Mouse (Mus musculus): ENCODE measurements around the gene Pla2g2e.
"Not testable (repeated sequence)": the region's sequence is repeated elsewhere in the genome, so short reads cannot be mapped to it uniquely, and the experiment has no call there.

The Pla2g2e gene

DNA sequence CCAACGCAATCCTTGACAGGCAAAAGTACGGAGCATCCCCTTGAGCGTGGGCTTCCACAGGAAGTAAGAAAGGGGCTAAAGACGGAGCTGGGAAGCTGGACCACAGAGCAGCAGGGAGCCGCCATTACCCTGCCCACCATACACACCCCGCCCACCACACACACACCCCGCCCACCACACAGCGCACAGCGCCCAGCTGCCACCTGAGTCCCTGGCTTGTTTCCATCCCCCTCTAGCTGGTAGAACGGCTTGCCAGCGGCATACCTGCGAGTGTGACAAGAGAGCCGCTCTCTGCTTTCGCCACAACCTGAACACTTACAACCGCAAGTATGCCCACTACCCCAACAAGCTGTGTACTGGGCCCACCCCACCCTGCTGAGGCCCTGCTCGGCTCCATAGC is 4.4 kb downstream of the Pla2g2e start:
- DNase-seq (ENCODE audit: low read depth, low spot score): no peak

DNA sequence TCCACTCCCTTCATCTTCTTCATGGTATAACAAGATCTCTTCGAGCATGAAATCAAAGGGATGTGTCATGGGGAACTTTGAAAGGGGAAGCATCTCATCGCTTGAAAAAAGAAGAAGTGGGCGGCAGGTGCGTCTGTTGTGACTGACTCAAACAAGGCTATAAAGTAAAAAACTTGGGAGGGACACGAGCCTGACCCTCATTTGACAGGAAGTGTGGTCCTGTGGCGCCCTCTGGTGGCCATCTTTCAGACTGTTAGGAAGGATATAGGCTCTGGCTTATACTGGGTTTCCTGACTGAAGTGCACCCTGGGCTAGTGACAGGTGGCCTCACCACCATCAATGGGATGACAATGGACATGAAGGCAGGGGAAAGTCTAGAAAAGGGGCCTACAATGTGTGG is 6.5 kb downstream of the Pla2g2e start:
- DNase-seq (ENCODE audit: low read depth, low spot score): peak; percentile 79

DNA sequence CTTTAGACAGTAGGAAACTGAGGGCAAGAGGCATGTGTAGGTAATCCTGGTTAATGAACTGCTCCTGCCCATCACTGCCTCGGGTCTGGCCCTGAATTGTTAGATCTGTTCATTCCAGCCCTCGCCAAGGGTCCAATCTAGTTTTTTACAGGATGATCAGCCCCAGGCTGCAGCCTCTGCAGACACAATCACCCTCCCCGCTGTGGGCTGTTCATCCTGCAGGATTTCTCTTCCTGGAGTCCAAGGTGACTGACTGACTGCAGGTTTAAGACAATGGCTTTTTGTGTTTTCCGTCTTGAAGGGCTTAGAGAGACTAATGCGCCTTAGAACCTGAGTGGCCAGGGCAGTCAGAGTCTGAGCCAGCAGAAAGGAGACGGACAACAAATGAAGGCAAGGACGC is 11.4 kb downstream of the Pla2g2e start:
- DNase-seq (ENCODE audit: low read depth, low spot score): no peak

DNA sequence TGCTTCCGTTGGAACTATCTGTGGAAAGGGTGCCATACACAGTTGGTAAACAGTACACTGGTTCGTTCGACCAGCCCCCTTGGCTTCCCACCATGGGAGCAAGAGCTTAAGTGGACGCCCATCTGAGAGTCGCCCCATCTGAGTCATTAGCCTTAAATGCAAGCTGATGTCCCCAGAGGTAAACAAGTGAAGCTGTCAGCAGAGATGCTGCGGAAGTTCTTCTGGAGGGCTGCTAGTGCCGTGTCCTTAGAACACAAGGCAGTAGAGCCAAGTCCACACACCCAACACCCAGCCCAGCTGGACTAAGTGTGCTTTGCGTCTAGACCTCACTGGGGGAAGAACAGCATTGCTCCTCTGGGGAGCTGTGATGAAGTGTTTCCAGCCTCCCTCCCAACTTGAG is 11.9 kb downstream of the Pla2g2e start:
- DNase-seq (ENCODE audit: low read depth, low spot score): no peak

DNA sequence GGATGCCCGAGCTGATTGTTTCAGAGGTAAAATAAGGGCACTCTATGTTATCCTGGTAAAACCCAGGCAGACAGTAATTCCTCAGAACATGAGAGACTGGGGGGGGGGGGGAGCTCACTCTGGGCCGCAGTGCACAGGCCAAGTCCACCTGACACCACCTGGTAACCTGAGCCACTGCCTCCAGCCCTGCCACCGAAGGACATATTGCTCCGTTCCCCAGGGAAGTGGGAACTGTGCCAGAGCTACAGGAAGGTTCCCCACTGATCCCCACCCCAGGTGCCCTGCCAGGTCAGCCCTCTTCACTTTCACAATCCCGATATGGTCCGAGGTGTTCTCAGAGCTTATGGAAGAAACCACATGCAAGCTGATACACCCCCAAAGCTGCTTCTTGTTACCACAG is 14.9 kb downstream of the Pla2g2e start:
- no peak for DNase-seq (ENCODE audit: low read depth, low spot score)

DNA sequence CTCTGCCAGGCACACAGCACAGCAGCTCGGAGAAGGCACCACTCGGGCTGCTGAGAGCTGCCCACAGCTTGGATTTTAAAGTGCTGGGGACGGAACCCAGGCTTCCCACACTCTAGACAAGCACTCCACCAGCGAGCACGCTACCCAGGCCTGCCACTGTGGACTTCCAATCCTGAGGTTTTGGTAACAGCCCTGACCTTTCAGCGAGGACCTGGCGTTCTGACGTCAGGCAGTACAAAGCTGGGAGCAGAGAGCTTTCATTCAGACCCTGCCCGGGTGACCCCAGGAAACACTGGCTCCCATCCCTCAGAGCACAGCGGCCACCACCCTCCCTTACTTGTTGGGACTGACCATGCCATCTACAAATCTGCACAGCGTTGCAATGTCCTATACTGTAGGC is 16.0 kb downstream of the Pla2g2e start:
- not testable (repeated sequence) for DNase-seq (ENCODE audit: low read depth, low spot score)

GRCm38 (mm10) chr4:138899361-138899760 is 21.6 kb downstream of the Pla2g2e start:
- DNase-seq (ENCODE audit: low read depth, low spot score): no peak

DNA sequence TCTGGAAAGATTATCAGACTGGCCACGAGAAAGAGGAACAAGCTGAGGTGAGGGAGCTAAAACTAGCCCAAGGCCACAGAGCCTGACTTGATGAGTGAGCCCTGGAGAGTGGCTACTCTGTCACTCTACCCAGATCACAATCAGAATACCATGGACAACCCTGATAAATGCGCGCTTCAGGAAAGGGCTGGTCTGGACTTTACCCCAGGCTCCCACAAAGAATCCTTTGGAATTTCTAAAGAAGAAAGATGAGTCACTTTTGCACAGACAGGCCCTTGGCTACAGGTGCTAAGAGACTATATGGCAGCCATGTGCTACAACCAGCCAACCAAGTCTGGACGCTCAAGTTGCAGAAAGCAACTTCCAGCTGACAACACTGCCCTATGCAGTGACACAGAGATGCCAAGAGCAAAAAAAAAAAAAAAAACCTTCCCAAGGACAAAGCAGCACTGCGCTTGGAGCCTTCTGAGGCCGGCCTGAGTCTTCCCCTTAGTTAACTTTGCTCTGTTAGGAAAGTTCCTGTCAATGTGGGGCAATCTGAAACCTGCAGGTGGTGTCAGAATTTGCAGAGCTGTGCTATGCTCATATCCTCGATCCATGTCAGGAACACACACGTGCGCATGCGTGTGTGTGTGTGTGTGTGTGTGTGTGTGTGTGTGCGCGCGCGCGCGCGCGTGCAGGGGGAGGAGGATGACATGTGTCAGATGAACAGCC is 28.0 kb downstream of the Pla2g2e start:
- DNase-seq (ENCODE audit: low read depth, low spot score): no peak

GRCm38 (mm10) chr4:138913141-138913787 is 35.5 kb downstream of the Pla2g2e start:
- DNase-seq (ENCODE audit: low read depth, low spot score): no peak

DNA sequence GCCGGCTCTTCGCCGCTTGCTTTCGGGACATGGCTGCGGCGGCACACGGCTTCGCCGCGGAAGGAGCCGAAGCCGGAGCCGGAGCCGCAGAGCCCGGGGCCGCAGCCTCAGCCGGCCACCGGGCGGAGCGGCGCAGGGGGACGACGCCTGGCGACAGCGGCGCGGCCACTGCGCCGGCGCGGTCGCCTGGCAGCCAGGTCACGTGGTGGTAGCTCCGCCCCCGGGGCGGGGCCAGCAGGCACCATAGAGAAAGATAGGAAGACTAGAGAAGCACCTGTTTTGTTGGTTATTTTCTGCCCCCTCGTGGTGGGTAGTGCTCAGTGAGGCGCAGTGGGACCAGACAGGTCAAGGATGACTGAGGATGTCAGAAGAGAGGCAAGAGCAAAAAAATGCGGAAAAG is 36.1 kb downstream of the Pla2g2e start, which contains the start of gene Otud3:
Otud3 (minus strand) TSS at position 149 of the 400 bp plus-strand sequence.
- DNase-seq (ENCODE audit: low read depth, low spot score): peak; percentile 94

- no peak for DNase-seq (ENCODE audit: low read depth, low spot score)
These were observed 39.5 kb downstream of the Pla2g2e start for GRCm38 (mm10) chr4:138917282-138917681.

- no peak for DNase-seq (ENCODE audit: low read depth, low spot score)
These were observed 43.8 kb downstream of the Pla2g2e start for GRCm38 (mm10) chr4:138921254-138922130.

DNA sequence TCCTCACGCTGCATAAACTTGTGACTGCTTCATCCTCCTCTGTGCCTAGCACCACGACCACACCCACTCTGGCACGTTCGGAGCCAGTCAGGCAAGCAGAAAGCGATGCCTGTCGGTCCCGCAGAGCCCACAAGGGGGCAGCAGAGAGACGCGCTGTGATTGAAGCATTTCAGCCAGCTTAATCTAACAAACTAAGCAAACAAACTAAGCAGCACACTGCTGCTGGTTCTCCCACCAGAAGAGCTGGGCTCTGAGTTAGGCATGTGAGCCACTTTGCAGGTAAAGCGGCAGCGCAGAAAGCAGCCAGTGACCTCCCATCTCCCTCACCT is 44.4 kb downstream of the Pla2g2e start:
- peak; percentile 89 for DNase-seq (ENCODE audit: low read depth, low spot score)

DNA sequence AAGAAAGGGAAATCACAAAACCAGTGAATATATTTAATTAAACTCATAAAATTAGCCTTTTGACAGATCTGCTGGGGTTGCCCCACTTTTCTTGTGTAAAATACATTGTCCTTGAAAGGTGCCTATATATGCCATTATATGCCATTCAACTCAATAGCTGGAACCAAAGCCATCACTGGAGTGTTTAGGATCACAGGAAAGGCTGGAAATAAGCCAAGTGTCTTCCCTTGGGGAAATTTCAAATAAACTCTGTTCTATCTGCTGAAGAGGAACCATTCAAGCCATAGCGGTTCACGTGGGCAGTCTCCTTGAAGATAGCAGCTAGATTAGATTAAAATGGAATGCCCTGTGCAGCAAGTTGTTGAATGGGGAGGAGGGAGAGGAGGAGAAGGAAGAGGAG is 47.8 kb downstream of the Pla2g2e start:
- no peak for DNase-seq (ENCODE audit: low read depth, low spot score)

All from forelimb bud, embryonic 11.5 days (tissue).